Mouse (Mus musculus) T-helper 1 cell (primary cell): ENCODE data around the gene Mtmr6.

Source experiments
- in situ Hi-C: fragments of 300-600 bp; cut with MboI, MseI; formaldehyde crosslinking; loops from one replicate; pipeline ENCODE4 v1.15.1; 2025; ENCODE audit warnings: high pct_unique_total_duplicates

The Mtmr6 gene

GRCm38 (mm10) chr14:60264990-60265876, at the start of gene Mtmr6:
TSS of gene Mtmr6 (plus strand) at chr14:60265228.
- in situ Hi-C loops = loop anchor here (25.0 kb wide), 1 partner anchor 828 kb away; the partner anchor contains the start of genes Cab39l and Setdb2

DNA sequence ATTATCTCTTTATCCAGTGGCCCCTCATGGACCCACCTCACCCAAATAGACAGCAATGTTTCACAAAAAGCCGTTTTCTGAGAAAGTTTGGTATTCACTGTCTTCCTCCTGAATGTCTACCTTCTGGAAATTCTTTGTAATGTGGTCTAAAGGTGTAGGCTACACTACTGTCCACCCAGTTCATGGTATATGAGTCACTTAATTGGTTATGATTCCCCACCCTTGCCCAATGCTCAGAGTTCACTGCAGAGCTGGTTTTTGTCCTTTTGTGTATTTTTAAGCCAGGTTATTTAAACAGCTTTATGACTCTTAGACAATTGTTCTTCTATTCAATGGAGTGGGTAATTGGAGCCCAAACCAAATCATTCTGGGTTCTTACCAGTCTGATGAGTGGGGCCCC, 48.9 kb upstream of the Mtmr6 start:
- in situ Hi-C loops = no loop called here

GRCm38 (mm10) chr14:60217616-60218015, 47.4 kb upstream of the Mtmr6 start:
- in situ Hi-C loops = no loop called here

- in situ Hi-C loops = no loop called here
Observed at GRCm38 (mm10) chr14:60219886-60220285, 45.1 kb upstream of the Mtmr6 start.

DNA sequence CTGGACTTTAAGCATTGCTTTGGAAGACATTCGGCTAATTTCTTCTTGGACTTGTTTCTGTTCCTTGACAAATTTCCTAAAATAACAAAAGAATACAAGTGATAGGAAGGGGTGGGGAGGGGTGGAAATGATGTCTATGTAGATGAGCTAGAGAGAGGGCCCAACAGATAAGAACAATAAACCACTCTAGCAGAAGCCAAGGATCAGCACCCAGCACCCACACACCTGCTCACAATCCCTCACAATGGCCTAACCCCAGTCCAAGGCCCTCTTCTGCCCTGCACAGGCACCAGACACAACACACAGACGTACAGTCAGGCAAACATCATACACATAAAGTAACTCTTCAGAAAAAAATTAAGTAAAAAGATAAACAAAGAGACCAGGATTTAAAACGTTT, 26.5 kb upstream of the Mtmr6 start:
- in situ Hi-C loops = no loop called here

- in situ Hi-C loops = loop anchor here (5.0 to 25.0 kb wide), 2 partner anchors 462 to 813 kb away; partner anchors contain the start of genes Cab39l and Setdb2
Observed at GRCm38 (mm10) chr14:60250366-60250765, 14.7 kb upstream of the Mtmr6 start.

GRCm38 (mm10) chr14:60250879-60251278, 14.1 kb upstream of the Mtmr6 start:
- in situ Hi-C loops = loop anchor here (5.0 to 25.0 kb wide), 2 partner anchors 461 to 814 kb away; partner anchors contain the start of genes Cab39l and Setdb2

- in situ Hi-C loops = loop anchor here (5.0 to 25.0 kb wide), 2 partner anchors 461 to 814 kb away; partner anchors contain the start of genes Cab39l and Setdb2
Observed at GRCm38 (mm10) chr14:60251281-60252003, 13.6 kb upstream of the Mtmr6 start, which contains the start of the genes Nupl1 and Gm49336. TSS of gene Nupl1 (minus strand) at chr14:60251431. TSS of gene Gm49336 (minus strand) at chr14:60251507.

- in situ Hi-C loops = loop anchor here (5.0 to 25.0 kb wide), 2 partner anchors 460 to 815 kb away; partner anchors contain the start of genes Cab39l and Setdb2
Observed at GRCm38 (mm10) chr14:60252004-60253000, 12.7 kb upstream of the Mtmr6 start.

DNA sequence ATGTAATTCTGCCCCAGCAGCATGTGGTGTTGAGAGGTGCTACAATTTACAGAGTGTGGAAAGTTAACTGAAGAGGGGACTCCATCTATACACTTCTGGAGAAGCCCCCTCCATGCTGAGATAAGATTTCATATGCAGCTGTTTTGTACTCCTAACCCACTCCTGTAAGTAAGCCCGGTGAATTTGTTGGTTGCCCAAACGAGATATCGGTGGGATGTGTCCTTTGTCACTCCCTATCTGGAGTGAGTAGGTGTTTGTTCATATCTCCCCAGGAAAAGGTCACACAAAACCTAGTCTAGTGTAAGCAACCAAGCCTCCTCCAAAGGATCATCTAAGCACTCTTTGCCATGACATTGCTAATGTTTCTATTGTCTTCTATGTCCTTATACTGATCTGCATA, 11.6 kb upstream of the Mtmr6 start:
- in situ Hi-C loops = loop anchor here (5.0 to 25.0 kb wide), 2 partner anchors 459 to 816 kb away; partner anchors contain the start of genes Cab39l and Setdb2

- in situ Hi-C loops = loop anchor here (5.0 to 25.0 kb wide), 2 partner anchors 458 to 817 kb away; partner anchors contain the start of genes Cab39l and Setdb2
Observed at GRCm38 (mm10) chr14:60254774-60255173, 10.3 kb upstream of the Mtmr6 start.

DNA sequence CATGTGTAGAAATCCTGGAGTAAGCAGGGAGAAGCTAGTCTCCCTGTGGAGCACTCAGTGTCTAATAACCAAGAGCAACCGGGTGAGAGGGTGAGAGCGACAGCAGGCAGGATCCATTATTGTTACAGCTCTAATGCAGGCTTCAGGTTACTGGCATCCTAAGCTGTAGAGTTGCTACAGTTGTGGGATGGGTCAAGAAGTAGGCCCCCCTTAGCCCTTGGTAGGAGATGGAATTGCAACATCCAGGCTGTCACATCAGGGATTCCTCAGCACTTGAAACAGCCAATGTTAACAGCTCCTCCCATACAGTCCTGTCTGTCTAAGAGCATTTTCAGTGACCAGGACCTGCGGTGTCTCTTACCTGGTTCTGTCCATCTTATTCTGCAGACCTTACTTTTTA, 8.7 kb upstream of the Mtmr6 start:
- in situ Hi-C loops = loop anchor here (25.0 kb wide), 1 partner anchor 819 kb away; the partner anchor contains the start of genes Cab39l and Setdb2

- in situ Hi-C loops = loop anchor here (25.0 kb wide), 1 partner anchor 820 kb away; the partner anchor contains the start of genes Cab39l and Setdb2
Observed at GRCm38 (mm10) chr14:60257101-60257500, 7.9 kb upstream of the Mtmr6 start.

DNA sequence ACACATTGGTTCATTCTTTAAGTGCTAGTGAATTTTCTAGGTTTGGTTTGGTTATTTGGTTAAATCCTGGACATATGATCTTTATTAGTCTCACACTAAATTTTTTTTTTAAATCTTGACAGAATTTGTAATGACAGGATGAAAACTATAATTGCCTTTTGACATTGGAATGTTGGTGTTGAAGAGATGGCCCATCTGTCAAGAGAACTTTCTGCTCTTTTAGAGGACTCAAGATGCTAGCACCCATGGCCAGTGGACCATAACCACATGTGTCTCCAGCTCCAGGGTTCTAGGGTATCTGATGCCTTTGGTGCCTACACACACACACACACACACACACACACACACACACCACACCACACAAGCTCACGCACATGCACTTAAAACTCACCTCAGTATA, 7.2 kb upstream of the Mtmr6 start:
- in situ Hi-C loops = loop anchor here (25.0 kb wide), 1 partner anchor 821 kb away; the partner anchor contains the start of genes Cab39l and Setdb2

- in situ Hi-C loops = loop anchor here (25.0 kb wide), 1 partner anchor 825 kb away; the partner anchor contains the start of genes Cab39l and Setdb2
Observed at GRCm38 (mm10) chr14:60262316-60262715, 2.7 kb upstream of the Mtmr6 start.

DNA sequence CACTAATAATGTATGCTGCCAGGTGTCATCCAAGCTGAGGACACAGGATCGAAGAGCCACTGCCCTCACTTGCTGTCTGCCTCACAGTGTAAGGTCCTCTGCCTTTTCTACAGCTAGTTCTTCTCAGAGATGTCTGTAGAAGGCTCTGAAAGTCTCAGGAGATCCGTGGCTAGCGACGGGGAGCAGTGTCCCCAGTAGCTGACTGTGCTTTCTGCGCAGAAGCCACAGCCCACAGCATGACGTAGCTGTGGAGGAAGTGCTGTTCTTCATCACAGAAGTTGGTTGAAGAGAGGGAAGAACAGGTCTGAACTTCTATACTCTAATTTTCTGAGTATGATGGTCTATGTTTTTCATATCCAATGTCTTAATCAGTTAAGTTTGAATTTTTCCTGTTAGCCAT, 4.3 kb downstream of the Mtmr6 start:
- in situ Hi-C loops = loop anchor here (25.0 kb wide), 1 partner anchor 832 kb away; the partner anchor contains the start of genes Cab39l and Setdb2

GRCm38 (mm10) chr14:60273346-60273745, 8.3 kb downstream of the Mtmr6 start:
- in situ Hi-C loops = loop anchor here (25.0 kb wide), 1 partner anchor 836 kb away; the partner anchor contains the start of genes Cab39l and Setdb2

DNA sequence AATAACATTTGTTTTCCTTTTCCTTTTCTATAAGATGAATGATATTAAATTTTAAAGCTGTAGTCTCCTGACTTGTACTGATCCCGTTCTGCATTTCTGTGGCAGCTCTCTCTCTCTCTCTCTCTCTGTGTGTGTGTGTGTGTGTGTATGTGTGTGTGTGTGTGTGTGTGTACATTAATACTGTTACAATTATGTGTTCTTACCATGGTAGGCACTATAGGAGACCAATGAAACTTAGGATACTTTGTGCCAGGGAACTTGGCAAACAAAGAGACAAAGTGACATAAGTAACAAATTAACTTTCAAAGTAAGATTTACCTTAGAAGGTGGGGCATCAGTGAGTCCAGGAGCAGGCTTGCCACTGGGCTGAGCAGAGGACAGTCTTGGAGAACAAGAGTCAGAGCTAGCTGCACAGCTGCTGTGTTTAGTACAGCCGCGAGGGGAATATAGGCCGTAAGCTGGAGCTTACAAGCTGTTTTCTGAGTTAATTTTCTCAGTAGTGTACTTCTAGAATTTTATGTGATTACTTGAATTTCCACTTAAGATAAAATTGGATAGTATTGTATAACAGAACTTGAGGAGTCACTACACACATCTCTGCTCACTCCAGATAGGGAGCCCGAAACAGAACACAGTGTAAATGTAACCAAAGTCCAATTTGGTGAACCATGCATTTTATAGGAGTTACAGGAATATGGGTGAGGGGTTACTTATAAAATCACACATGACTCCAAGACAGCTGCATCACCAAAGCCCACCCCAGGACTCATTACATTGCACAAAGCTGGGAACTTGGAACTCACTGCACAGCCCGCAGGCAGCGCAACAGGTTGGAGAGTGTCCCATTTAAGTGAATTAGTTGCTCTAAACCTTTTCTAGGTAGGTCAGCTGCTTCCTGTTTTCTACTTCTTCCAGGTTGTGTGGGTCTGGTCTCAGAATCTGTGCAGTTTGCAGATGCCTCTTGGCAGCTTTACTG, 10.6 kb downstream of the Mtmr6 start:
- in situ Hi-C loops = no loop called here
